Mouse (Mus musculus) neural tube, embryonic 13.5 days (tissue): Measurements from ENCODE around the gene Tmed3. TPM values are rescaled to one million over a fixed set of nuclear protein-coding genes. Genes with fewer than 3 reads are reported as not detected.

Experiments used
- ATAC-seq: fragments of 200-750 bp; cut with Nextera tagmentation; 2 replicates; pipeline ENCODE4 v1.8.0; 2017; ENCODE audit warnings: low read depth, mild to moderate bottlenecking, moderate TSS enrichment, moderate library complexity
- H3K27ac ChIP-seq: fragments of 300-500 bp; sonication (generic); replicated peaks from 2 replicates; pipeline ENCODE4 v1.5.1; 2015; ENCODE audit warnings: moderate library complexity, mild to moderate bottlenecking, inconsistent platforms
- H3K27me3 ChIP-seq: fragments of 300-500 bp; sonication (generic); 2 replicates; pipeline ENCODE4 v1.6.1; 2015; ENCODE audit warnings: mild to moderate bottlenecking, inconsistent platforms
- H3K36me3 ChIP-seq: fragments of 300-500 bp; sonication (generic); 2 replicates; pipeline ENCODE4 v1.6.1; 2015; ENCODE audit warnings: mild to moderate bottlenecking, inconsistent platforms
- H3K4me1 ChIP-seq: fragments of 300-500 bp; sonication (generic); replicated peaks from 2 replicates; pipeline ENCODE4 v1.6.1; 2015; ENCODE audit warnings: inconsistent platforms
- H3K4me2 ChIP-seq: fragments of 300-500 bp; sonication (generic); 2 replicates; pipeline ENCODE4 v1.6.1; 2015; ENCODE audit warnings: inconsistent platforms, mild to moderate bottlenecking, moderate library complexity
- H3K4me3 ChIP-seq: fragments of 300-500 bp; sonication (generic); 2 replicates; pipeline ENCODE4 v1.5.1; 2015; ENCODE audit warnings: mild to moderate bottlenecking, inconsistent platforms
- H3K9ac ChIP-seq: fragments of 300-500 bp; sonication (generic); 2 replicates; pipeline ENCODE4 v1.6.1; 2015; ENCODE audit warnings: moderate library complexity, mild to moderate bottlenecking, inconsistent platforms
- H3K9me3 ChIP-seq: fragments of 300-500 bp; sonication (generic); 2 replicates; pipeline ENCODE4 v1.6.1; 2016; ENCODE audit warnings: inconsistent platforms
- WGBS: fragments of 180-500 bp; shearing (Covaris S2); methylation state at CpG from one replicate; pipeline ENCODE4 v1.1.7; 2015; 5-methylcytosine and 5-hydroxymethylcytosine counted together
- polyA plus RNA-seq: library from polyadenylated mRNA; unstranded; fragments of >200 nt; fragmentation: Nextera tagmentation; extraction: Ambion mirVana; gene quantifications from 2 replicates; pipeline ENCODE4 v1.2.1, GENCODE M21; 2015

The Tmed3 gene
- polyA plus RNA-seq, 1 experiment from 2014 or later, result 51.7 TPM

- H3K4me1 ChIP-seq, result no peaks in the 10 kb centered on the region
- H3K36me3 ChIP-seq, result no peaks in the 10 kb centered on the region
- no peaks in the 10 kb centered on the region for H3K9me3 ChIP-seq
- H3K4me3 ChIP-seq, result no peak overlapping the region
- H3K27ac ChIP-seq, result no peak overlapping the region
- ATAC-seq, result peak; percentile 81; the same call in 1 of the 2 replicates
- H3K27me3 ChIP-seq, result no peaks in the 10 kb centered on the region
- 63% methylated on average over 10 of the region's 10 CpGs for WGBS
- H3K4me2 ChIP-seq, result no peak overlapping the region
- no peak overlapping the region for H3K9ac ChIP-seq
Measured at GRCm38 (mm10) chr9:89687503-89688226, 17.2 kb downstream of the Tmed3 start.

DNA sequence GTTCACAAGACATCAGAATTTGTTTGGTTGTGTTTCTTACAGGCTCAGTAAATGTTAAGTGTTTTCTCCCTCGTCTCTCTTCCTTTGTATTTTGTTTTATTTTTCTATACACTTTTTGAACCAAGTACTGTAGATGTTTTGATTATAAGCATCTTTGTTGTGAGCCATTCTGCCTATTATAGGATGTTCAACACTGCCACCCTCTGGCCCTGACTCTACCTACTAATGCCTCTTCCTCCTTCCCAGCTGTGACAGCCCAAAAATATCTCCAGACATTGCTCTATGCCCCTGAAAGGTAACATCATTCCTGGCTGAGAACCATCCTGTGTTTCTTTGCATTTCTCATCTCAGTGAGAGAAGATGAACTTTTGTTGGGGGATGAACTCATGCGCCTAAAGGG lies 18.6 kb downstream of the Tmed3 start:
- no peak overlapping the region for H3K27ac ChIP-seq

GRCm38 (mm10) chr9:89678974-89679373 lies 25.9 kb downstream of the Tmed3 start:
- H3K27ac ChIP-seq, result no peak overlapping the region
- peak; percentile 68 for ATAC-seq
- no peak overlapping the region for H3K9ac ChIP-seq
- H3K9me3 ChIP-seq, result no peaks in the 10 kb centered on the region
- H3K4me1 ChIP-seq, result no peaks in the 10 kb centered on the region
- H3K4me2 ChIP-seq, result no peak overlapping the region
- H3K27me3 ChIP-seq, result no peaks in the 10 kb centered on the region
- H3K4me3 ChIP-seq, result no peak overlapping the region
- H3K36me3 ChIP-seq, result no peaks in the 10 kb centered on the region
- 54% methylated on average over 1 of the region's 1 CpGs for WGBS

More for the DNA sequence above, 18.6 kb downstream of the Tmed3 start:
- Histone ChIP-seq H3K36me3 (no peaks in the 10 kb centered on the region), H3K4me1 (no peaks in the 10 kb centered on the region), H3K9me3 (no peaks in the 10 kb centered on the region), H3K4me2 (no peak overlapping the region), H3K4me3 (no peak overlapping the region), H3K27me3 (no peaks in the 10 kb centered on the region), H3K9ac (no peak overlapping the region)
- ATAC-seq, result no peak
- 72% methylated on average over 2 of the region's 2 CpGs for WGBS

DNA sequence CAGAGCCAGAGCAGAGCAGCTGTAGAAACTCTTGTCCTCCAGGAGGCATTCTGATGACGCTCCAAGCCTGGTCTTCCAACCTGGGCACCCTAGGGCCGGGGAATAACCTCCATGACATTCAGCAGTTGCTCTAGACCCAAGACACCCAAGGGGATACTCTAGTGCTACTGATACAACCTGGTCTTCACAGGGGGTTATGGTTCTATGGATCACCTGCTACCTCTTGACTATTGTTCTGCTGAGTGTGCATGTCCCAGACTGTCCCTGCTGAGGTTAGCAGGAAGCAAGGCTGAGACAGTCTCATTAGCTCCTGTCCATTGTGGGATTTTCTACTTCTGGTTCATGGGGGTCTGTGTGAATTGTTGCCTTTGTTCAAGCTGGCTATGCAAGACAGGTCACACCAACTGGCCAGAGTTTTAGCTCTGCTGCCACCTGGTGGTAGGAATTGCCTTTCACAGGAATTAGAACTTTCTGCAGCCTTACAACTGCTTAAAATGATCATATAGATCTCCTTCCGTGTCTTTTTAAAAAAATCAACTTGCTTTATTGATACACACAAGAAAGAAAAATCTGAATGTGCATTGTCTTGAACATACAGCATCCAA lies 30.8 kb downstream of the Tmed3 start:
- no peak overlapping the region for H3K4me3 ChIP-seq
- H3K36me3 ChIP-seq, result no peaks in the 10 kb centered on the region
- no peak overlapping the region for H3K27ac ChIP-seq
- no peaks in the 10 kb centered on the region for H3K9me3 ChIP-seq
- 50% methylated on average over 3 of the region's 3 CpGs for WGBS
- H3K27me3 ChIP-seq, result no peaks in the 10 kb centered on the region
- peak; percentile 89 for ATAC-seq
- no peak overlapping the region for H3K4me2 ChIP-seq
- H3K4me1 ChIP-seq, result no peaks in the 10 kb centered on the region
- no peak overlapping the region for H3K9ac ChIP-seq

DNA sequence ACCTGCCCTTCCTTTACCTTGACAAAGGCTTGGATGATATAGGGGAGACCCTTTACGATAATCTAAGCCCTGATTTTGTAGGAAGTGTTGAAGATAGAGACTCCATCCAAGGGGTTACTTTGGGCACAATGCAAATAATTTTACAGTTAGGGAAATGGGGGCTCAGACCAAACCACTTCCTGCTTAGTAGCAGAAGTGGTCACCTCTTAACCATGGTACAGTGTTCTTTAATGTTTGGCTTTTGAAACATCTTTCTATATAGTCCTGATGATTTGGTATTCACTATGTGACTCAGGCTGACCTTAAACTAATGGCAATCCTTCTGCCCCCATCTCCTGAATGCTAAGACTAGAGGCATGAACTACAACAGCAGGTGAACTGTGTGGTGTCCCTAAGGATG lies 31.5 kb downstream of the Tmed3 start:
- Histone ChIP-seq H3K27ac (no peak overlapping the region), H3K4me1 (no peaks in the 10 kb centered on the region), H3K9ac (no peak overlapping the region), H3K4me2 (no peak overlapping the region), H3K4me3 (no peak overlapping the region), H3K36me3 (no peaks in the 10 kb centered on the region), H3K27me3 (no peaks in the 10 kb centered on the region), H3K9me3 (no peaks in the 10 kb centered on the region)
- peak; percentile 23; the same call in 1 of the 2 replicates for ATAC-seq
- 92% methylated on average over 1 of the region's 1 CpGs for WGBS

- no peak overlapping the region for H3K27ac ChIP-seq
- H3K4me3 ChIP-seq, result no peak overlapping the region
- ATAC-seq, result no peak
- H3K4me1 ChIP-seq, result no peaks in the 10 kb centered on the region
- no peaks in the 10 kb centered on the region for H3K27me3 ChIP-seq
- H3K36me3 ChIP-seq, result no peaks in the 10 kb centered on the region
- no peak overlapping the region for H3K9ac ChIP-seq
- H3K9me3 ChIP-seq, result no peaks in the 10 kb centered on the region
- H3K4me2 ChIP-seq, result no peak overlapping the region
- 89% methylated on average over 4 of the region's 4 CpGs for WGBS
Measured at GRCm38 (mm10) chr9:89669878-89670277, 35.0 kb downstream of the Tmed3 start.

- Histone ChIP-seq H3K4me2 (no peak overlapping the region), H3K36me3 (no peaks in the 10 kb centered on the region), H3K27me3 (no peaks in the 10 kb centered on the region), H3K27ac (no peak overlapping the region), H3K9me3 (no peaks in the 10 kb centered on the region), H3K4me1 (no peaks in the 10 kb centered on the region), H3K9ac (no peak overlapping the region), H3K4me3 (no peak overlapping the region)
- 82% methylated on average over 4 of the region's 4 CpGs for WGBS
- ATAC-seq, result no peak
Measured at GRCm38 (mm10) chr9:89667306-89667942, 37.4 kb downstream of the Tmed3 start.

DNA sequence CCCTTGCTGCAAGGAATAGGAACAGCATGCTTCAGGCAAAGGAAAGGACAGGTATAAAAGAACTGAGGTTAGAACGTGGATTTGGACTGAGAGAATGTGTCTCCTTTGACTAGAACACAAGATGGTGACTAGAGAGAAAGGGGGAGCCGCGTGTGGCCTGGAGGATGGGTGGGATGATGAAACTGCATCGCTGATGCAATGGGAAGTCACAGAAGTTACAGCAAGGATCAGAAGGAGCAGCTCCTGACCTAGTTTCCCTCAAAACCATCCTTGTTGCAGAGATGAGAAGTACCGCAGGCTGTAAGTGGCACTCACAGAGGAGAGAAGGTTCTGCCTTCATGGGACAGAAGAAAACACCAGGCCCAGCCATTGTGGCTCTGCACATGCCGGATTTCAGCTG lies 54.0 kb downstream of the Tmed3 start:
- no peaks in the 10 kb centered on the region for H3K9me3 ChIP-seq
- no peak for ATAC-seq

More for the DNA sequence above, 54.0 kb downstream of the Tmed3 start:
- no peaks in the 10 kb centered on the region for H3K4me1 ChIP-seq
- H3K4me2 ChIP-seq, result no peak overlapping the region
- no peak overlapping the region for H3K4me3 ChIP-seq
- no peak overlapping the region for H3K9ac ChIP-seq
- 81% methylated on average over 6 of the region's 6 CpGs for WGBS
- H3K36me3 ChIP-seq, result no peaks in the 10 kb centered on the region
- H3K27ac ChIP-seq, result no peak overlapping the region
- no peaks in the 10 kb centered on the region for H3K27me3 ChIP-seq

Other genes with a start within 250 kb of the Tmed3 start
- 3.0 TPM in 2 replicates for gene Minar1, start 81.9 kb downstream of the Tmed3 start, polyA plus RNA-seq
- gene Ankrd34c, start 33.4 kb upstream of the Tmed3 start, polyA plus RNA-seq, result 0.06 and 0.08 TPM in 2 replicates
- gene Rasgrf1, start 204.8 kb upstream of the Tmed3 start, polyA plus RNA-seq, result 1.3 and 2.8 TPM in 2 replicates